Mouse (Mus musculus): ENCODE data around the gene Tenm4.

Gene Tenm4

DNA sequence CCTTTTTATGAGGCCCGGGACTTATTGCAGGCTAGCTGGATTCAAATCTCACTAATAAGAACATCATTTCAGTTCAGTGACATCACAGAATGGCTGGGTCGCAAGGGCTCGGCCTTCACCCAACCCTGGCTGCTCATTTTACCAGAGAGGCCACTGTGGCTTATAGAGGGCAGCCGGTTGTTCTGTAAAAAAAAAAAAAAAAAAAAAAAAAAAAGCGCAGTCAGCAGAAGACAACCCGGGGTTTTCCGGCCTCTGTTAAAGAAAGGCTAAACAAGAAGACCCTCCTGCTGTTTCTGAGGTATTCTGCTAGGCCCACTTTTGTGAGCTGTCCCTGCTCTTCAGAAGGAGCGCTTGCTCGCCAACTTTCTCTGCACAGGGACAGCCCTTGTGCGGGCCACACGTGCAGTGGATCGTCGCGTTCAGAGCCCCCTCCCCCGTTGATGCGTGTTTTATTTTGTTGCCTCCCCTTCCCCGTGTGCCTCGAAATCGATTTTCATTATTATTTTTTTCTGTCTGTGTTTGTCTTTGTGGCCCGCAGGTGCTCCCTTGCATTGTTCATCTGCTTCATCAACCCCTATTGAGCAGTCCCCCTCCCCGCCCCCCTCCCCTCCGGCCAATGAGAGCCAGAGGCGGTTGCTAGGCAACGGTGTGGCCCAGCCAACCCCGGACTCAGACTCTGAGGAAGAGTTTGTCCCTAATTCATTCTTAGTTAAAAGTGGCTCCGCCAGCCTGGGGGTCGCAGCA, 472.6 kb downstream of the Tenm4 start:
- no peak for DNase-seq (ENCODE audit: low spot score in 2 of 2)

DNA sequence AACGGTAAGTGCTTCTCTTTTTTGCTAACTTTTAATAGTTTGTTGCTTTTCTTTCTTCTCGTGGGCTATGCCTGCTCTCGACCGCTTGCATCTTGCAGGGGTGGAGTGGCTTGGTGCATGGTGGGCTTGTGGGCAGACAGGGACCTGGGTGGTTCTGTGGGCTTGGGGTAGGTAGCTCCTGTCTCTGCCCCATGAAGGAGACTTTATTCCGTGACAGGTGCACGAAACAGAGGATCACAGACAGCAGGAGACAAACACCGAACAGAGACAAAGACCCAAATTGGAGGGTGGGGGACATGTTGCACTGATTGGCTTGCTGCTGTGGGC, 473.1 kb downstream of the Tenm4 start:
- no peak for DNase-seq (ENCODE audit: low spot score in 2 of 2)

DNA sequence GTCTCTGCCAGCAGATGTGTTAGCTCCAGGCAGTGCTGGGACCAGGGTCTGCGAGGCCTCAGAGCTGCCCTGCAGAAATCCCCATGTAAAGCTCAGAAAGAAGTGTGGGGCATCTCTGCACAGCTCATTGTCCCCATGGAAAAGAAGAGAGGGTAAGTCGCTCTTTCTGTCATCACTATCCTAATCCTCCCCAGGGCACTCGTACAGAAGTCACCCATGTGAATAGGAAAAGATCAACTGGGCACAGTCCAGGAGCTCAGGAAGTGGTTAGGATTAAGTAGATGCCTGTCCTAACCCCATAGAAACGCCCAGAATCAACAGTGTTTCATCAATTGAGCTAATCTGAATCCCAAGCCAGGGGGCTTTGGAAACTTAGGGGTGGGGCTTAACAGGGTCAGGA, 476.6 kb downstream of the Tenm4 start:
- no peak for DNase-seq (ENCODE audit: low spot score in 2 of 2)

DNA sequence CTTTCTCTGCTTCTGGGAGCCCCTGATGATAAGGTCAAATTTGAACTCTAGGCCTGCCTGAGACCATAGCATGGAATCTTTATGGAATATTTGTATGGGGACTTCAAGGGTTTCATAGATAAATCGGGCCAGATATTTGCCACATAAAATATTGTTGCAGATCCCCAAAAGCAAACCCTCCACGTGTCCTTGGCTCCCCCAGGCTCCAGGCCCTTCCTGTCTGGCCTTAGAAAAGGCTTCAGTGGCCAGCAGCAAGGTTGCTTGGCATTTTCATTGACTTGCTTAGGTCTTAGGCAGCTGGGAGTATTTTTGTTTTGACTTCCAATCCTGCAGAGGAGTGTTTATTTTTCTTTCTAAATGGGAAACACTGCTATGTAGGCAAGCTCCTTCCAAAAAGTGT, 477.6 kb downstream of the Tenm4 start:
- DNase-seq (ENCODE audit: low spot score in 2 of 2), result no peak

DNA sequence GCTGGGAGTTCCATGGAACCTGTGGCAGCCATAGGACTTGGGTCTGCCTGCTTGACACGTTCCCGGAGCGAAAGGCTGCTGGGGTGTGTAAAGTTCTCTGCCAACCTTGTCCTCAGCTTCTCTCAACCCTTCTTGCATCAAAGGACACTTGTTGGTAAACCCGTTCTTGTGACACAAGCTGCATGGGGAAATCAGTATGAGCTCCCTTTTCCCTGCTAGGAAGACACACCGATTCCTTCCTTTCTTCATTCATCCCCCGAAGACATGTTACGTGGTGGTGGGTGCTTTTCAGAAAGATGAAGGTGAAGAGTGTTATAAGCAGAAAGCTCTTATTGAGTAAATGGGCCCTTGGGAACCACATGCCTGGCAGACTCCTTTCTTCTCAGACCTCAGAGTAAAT, 478.1 kb downstream of the Tenm4 start:
- DNase-seq (ENCODE audit: low spot score in 2 of 2), result no peak

DNA sequence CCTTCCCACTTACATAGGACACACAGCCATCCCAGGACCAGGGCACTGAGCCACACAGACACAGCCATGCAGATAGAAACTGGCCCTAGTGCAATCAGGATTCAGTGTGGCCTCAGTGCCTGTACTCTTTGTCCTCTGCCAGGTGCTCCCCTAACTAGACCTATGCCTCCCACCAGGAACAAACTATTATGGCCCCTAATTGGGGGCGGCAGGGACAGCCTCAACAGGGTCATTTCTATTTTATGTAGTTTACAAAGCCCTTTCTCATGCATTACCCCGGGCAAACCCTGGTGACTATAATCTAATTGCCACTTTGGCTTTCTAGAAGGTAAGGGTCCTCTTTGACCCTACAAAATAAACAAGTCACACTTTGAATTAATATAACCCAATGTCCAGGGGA, 479.4 kb downstream of the Tenm4 start:
- DNase-seq (ENCODE audit: low spot score in 2 of 2), result no peak

DNA sequence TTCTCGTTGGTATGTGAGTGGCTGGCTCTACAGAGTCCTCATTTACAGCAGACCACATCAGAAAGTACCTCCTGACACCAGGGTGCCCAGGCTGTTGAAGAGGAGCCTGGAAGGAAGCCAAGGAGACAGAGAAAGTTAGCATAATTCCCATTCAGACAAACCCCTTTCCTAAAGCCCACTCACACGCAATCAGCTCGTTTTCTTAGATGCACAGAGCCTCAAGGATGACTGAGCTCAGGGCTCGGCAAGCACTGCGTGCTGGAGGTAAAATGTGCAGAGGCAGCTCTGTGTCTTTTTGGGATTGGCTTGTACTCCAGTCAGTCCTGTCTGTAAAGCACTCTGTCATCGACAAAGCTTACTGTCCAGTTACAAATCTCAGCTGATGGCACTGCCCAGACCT, 480.0 kb downstream of the Tenm4 start:
- DNase-seq (ENCODE audit: low spot score in 2 of 2), result no peak

DNA sequence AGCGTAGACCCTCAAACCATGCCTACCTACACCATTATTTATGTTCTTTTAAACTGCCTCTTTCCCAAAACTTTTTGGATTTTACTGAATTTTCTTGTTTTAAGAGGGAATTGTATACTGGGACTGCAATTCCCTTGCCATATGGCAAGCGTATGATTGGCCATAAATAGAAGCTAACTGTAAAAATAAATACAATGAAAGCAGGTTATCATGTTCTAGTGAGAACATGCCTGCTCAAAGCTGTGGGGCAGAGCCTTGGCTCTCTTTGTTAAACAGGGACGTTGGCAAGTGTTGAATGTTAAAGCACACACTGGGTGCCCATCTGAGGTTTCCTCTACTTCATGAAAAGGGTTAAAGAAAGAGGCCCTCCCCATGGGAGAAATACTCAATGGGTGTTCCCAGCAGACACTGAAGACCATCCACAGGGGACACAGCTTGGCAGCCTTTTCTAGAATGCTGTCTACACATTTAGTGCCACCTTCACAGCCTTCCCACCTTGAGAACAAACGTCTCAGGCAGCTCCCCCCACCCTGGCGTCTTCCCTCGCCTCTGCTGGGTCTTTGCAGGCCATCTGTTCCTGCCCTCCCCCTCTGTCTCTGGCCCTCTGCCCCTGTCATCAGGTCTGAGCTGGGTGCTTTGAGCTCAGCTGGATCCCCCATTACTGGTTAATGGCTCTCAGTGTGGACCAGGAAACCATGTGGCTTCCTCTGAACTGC, 480.7 kb downstream of the Tenm4 start:
- DNase-seq (ENCODE audit: low spot score in 2 of 2), result no peak

DNA sequence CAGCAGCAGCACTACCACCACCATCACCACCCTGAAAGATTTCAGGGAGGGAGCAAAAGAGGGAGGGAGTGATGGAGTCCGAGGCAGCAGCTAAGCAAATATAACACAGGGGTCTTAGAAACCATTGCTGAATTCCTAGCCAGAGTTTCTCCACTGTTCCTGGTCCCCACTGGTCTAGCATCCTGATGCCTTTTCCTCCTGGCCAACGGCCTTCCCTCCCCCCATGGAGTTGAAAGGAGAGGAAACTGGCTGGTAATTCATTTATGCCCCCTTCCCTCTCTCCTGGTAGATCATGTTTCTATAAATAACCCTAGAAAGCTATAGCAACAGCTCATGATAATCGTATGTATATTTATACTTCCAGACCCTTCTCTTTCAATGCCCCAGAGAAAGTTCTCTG, 481.8 kb downstream of the Tenm4 start:
- DNase-seq (ENCODE audit: low spot score in 2 of 2), result no peak

DNA sequence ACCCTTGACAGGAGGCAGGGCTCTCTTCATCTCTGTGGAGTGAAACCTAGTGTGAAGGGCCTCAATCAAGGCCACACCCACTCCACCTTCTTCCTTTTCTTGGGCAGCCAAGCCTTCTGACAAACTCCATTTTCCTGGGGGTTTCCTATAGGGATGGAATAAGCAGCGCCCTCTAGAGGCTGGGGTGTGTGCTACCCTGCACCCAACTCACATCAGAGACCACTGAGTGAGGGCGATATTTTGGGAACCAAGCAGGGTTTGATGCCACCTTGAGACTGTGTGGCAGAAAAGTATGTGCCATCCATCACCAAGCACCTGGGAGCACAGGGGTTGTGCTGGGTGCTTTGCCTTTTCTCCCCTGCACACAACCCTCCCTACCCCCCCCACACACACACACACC, 483.2 kb downstream of the Tenm4 start:
- no peak for DNase-seq (ENCODE audit: low spot score in 2 of 2)

DNA sequence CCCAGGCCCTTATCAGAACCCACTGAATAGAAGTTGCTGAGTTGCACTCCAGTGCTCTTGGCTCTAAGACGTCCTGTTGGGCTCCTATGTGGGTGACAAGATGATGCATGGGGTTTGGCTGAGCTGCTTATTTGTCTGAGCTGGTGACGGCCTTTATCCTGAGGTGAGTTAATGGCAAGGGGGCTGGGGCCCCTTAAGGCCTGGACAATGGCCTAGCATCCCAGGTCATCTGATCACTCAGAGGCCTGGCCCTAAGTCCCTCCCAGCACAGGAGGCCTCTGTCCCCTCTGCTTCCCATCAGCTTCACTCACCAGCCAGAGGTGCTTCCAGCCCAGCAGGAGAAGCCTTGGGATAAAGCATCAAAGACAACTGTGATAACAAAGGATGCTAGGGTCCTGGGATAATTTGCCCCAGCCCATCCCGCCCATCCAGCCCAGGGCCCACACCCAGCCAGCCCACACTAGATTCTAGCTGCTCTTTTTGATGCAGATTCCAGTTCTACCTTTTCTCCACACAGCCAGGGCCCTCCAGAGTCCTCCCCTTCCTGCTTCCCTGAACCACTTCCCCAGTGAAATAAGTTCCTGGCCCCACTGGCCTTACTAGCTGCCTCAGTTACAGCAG, 484.2 kb downstream of the Tenm4 start:
- no peak for DNase-seq (ENCODE audit: low spot score in 2 of 2)

DNA sequence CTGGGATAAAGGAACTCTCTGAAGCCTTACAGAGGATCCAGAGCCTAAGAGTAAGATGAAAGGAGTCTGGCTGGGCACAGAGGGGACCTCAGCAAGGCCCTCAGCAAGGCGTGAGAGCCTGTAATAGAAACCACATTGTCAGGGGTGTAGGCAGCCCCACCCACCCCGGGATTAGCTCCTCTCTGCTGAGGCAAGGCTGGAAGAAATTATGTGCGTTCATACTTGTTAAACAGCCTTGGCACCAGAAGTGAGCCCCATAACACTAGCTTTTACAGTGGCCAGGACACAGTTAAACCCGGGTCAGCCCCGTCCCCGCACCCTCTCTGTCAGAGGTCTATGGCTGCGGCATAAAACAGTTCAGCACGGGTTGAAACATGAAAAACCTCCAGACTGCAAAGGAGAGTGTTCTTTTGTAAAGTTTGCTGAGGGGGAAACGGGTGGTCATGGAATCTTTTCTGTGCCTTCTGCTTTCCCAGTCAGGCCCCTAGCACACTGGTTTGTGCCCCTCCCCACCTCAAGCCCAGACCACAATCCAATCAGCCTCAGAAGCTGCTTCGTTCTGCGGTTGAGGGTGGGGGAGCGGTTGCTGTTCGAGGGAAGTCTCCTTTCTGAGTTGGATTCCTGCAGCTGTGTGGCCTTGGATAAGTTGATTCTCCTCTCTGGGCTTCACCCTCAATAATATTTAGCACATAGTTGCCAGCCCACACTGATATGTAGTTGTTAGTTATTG, 486.2 kb downstream of the Tenm4 start:
- no peak for DNase-seq (ENCODE audit: low spot score in 2 of 2)

DNA sequence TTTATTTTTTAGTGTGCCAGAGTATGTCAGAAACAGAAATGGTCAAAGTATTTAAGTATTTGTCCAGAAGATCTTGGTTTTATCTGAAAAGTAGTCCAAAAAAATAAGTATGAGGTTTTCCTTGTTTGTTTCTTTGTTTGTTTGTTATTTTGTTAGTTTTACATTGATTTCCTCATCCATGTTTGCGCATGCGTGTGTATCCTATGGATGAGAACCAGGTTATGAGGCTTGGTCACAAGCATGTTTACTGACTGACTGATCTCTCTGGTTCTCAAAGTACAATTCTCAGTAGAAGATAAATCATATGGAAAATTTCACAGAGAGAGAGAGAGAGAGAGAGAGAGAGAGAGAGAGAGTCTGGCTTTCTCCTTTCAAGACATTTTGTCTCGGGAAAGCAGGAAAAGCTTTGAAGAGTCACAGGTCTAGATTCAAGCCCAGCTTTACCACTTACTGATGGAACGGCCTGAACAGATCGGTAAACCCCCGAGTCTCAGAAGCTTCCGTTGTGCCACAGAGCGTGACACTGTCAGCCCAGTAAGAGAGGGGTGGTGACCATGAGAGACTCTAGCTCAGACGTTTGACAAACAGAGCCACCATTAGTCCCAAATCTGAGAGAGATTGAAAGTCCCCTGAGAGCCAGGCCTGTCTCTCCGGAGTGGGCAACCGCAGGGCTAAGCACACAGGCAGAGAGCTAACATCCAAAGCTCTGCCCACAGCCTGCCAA, 487.0 kb downstream of the Tenm4 start:
- no peak for DNase-seq (ENCODE audit: low spot score in 2 of 2)

DNA sequence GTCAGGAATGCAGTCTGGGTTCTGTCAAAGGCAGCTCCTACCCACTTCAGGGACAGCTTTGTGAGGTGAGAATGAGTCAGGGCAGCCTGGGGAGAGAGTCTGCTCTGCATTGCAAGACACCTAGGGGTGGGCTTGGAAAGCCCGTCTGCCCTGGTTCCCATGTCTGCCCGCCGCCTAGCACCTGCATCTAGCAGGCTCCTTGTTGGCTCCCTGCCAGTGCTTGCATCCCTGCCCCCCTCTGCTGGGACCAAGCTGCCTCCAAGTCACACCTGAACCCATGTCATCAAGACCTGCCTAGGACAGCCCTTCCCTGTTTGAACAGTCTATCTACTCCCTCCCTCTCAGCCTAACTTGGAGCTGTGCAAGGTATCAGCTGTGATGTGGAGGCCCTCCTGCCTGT, 489.9 kb downstream of the Tenm4 start:
- no peak for DNase-seq (ENCODE audit: low spot score in 2 of 2)

DNA sequence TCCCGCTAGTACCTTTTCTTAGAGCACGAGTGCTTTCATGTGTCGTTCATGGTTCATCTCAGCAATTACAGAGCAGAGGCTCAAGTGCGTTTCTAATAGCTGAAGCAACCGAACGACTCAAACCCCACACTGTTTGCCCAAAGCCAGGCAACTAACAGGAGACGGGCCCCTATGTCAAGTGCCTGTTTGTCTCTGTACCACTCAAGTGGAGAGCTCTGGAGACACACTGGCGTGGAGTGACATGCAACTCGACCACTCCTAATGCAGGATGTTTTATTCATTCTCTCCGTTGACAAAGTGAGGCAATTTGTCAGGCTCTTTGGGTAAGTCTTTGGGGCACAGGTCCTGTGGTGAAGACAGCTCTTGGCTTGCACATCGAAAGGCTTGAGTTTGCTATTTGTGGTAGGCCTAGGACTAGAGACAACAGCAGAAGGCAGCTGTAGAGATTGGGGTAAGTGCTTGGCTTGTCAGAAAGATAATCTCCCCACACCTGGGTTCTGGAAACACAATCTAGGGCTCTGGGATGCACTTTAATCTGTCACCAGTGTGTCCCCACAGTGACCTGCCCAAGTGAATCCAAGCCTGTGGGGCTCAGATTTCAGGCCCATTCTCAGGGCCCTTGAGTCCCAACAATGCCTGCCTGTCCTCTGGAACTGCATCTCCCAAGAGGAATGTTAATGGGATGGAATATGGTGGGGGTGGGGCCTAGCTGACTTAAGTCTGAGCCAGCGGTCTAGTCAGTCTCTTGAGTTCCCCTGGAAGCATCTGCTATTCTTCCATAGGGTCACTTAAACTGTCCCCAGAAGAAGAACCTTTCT, 490.5 kb downstream of the Tenm4 start:
- DNase-seq (ENCODE audit: low spot score in 2 of 2), result no peak

DNA sequence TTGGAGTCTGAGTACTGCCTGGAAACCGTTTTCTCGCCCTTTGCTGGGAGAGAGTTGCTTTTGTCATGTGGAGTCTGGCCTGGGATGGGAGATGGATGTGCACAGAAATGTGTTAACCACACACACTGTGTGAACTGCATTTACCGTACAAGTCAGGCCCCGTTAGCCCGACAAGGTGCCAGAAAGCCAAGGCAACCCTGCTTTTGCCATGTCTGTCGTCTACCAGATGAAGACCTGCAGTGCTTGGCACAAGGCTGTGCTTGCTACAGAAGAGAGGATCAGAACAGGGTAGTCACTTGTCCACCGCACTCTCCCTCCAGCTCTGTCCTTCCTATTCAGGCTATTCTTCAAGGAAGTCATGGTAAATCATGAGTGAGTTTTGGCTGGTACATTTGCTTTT, 492.3 kb downstream of the Tenm4 start:
- DNase-seq (ENCODE audit: low spot score in 2 of 2), result no peak

DNA sequence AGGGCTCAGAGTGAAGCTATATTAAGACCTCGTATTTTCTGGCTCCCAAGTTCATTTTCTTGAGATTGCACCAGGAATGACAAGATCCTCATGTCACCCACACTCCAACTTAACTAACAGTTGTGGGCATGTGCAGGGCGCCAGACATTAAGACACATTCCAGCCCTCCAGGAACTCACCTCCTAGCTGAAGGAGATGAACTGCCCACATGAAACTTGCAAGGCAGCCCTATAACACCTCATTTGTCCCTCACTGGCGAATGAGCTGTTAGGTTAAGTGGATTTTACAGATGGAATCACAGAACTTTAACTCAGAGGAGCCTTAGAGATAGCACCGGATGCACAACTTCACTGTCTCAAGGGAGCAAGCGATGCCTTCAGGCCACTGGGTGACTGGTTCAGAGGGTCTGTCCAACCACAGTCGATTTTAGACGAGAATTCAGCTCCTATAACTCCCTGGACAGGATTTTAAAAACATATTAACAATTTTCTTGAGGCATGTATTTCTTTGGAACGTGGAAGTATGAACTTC, 495.4 kb downstream of the Tenm4 start:
- no peak for DNase-seq (ENCODE audit: low spot score in 2 of 2)

DNA sequence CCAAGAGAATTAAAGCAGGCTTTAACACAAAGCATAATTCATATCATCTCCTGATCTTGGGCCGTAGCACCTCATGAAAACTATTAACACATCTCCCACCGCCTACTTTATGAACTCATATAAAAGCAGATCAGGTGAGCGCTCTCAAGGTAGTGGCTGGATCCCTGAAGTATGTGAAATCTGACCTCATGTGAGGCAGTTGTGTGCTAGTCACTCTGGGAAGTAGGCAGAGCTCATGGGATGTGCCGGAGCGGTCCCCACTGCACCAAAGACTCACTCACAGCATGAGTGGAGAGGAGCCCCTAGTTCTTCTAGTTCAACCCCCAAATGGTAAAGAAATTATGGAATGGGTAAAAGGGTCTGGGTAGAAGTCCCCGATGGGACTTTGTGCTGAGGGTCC, 496.6 kb downstream of the Tenm4 start:
- no peak for DNase-seq (ENCODE audit: low spot score in 2 of 2)

DNA sequence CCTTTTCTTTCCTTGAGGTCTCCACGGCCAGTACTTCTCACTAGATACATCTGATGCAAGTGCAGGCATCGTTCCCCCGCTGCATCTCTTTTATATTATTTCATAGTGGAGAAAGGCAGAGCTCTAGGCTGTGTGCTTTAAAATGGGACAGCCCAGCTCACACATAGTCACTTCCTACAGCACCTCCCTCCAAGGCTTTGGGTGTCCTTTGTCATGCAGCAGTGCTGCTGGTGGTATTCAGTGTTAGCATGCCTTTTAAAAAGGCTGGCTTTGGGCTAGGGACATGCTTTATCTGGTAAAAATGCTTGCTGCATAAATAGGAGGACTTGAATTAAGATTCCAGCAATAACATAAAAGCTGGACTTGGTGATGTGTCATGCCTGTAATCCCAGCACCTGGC, 499.0 kb downstream of the Tenm4 start:
- no peak for DNase-seq (ENCODE audit: low spot score in 2 of 2)

DNA sequence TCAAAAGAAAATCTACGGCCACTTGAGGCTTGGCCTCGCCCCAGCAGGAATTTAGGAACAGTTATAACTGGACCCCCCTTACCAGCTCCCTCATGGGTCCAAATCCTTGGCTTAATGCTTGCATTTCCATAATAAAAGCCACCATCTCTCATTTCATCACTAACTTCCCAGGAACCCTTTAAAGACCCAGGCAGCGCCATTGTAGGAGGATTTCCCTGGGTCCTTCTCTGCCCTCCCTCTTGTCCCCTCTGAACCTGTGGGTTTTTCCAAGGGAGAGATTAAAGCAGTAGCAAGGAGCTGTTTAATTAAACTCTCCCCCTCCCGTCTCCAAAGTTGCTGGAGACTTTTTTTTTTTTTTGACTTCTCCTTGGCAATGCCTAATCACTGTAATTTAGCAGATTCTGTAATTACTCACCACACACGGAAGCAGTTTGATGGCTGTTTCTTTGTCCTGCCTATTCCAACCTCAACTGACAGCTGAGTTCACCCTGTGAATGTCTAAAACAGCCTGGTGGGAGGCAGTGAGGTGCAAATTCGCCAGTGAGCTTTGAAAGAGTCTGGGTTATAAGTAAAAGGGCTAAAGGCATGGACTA, 501.4 kb downstream of the Tenm4 start:
- no peak for DNase-seq (ENCODE audit: low spot score in 2 of 2)

All from heart, adult 9 months (tissue).